Mouse (Mus musculus) layer of hippocampus, adult 11-12 months (tissue): ENCODE measurements at regions not wholly inside any gene's neighbourhood (a gene's known extent, or its start where the extent isn't known, plus 50 kb on each side); places are given as distances from the start of the nearest gene placed in this dataset.
"Not testable (repeated sequence)": the region's sequence is repeated elsewhere in the genome, so short reads cannot be mapped to it uniquely, and the experiment has no call there.

Experiments
- DNase-seq: peaks from one replicate; pipeline ENCODE4 v3.0.0; 2022; ENCODE audit warnings: low spot score

GRCm38 (mm10) chr5:42884251-42884650 is 348.7 kb upstream of the Cpeb2 start:
- no peak for DNase-seq

GRCm38 (mm10) chr5:42891890-42892289 is 341.1 kb upstream of the Cpeb2 start:
- DNase-seq = no peak

- no peak for DNase-seq
These were observed 326.8 kb upstream of the Cpeb2 start for GRCm38 (mm10) chr5:42906136-42906535.

GRCm38 (mm10) chr5:42919328-42919727 is 313.6 kb upstream of the Cpeb2 start:
- no peak for DNase-seq

- DNase-seq = no peak
These were observed 300.9 kb upstream of the Cpeb2 start for GRCm38 (mm10) chr5:42932106-42932505.

- no peak for DNase-seq
These were observed 273.6 kb upstream of the Cpeb2 start for GRCm38 (mm10) chr5:42959296-42959862.

GRCm38 (mm10) chr5:42966952-42967351 is 266.0 kb upstream of the Cpeb2 start:
- not testable (repeated sequence) for DNase-seq

GRCm38 (mm10) chr5:42969209-42969608 is 263.8 kb upstream of the Cpeb2 start:
- no peak for DNase-seq

GRCm38 (mm10) chr5:42969621-42970020 is 263.3 kb upstream of the Cpeb2 start:
- no peak for DNase-seq

- DNase-seq = no peak
These were observed 255.9 kb upstream of the Cpeb2 start for GRCm38 (mm10) chr5:42977108-42977507.

- DNase-seq = no peak
These were observed 251.9 kb upstream of the Cpeb2 start for GRCm38 (mm10) chr5:42980946-42981650.

GRCm38 (mm10) chr5:42986203-42986602 is 246.8 kb upstream of the Cpeb2 start:
- no peak for DNase-seq

- no peak for DNase-seq
These were observed 245.1 kb upstream of the Cpeb2 start for GRCm38 (mm10) chr5:42987710-42988466.

GRCm38 (mm10) chr5:42989287-42989686 is 243.7 kb upstream of the Cpeb2 start:
- no peak for DNase-seq

- DNase-seq = no peak
These were observed 208.9 kb upstream of the Cpeb2 start for GRCm38 (mm10) chr5:43024006-43024593.

GRCm38 (mm10) chr5:43031285-43031684 is 201.7 kb upstream of the Cpeb2 start:
- no peak for DNase-seq

GRCm38 (mm10) chr5:43031916-43032315 is 201.1 kb upstream of the Cpeb2 start:
- DNase-seq = no peak

- no peak for DNase-seq
These were observed 198.5 kb upstream of the Cpeb2 start for GRCm38 (mm10) chr5:43034421-43034820.

GRCm38 (mm10) chr5:43037592-43037991 is 195.4 kb upstream of the Cpeb2 start:
- DNase-seq = no peak

GRCm38 (mm10) chr5:43039525-43039924 is 193.4 kb upstream of the Cpeb2 start:
- DNase-seq = no peak

GRCm38 (mm10) chr5:43042585-43042984 is 190.4 kb upstream of the Cpeb2 start:
- DNase-seq = no peak

GRCm38 (mm10) chr5:43045860-43046259 is 187.1 kb upstream of the Cpeb2 start:
- no peak for DNase-seq

GRCm38 (mm10) chr5:43047316-43047715 is 185.7 kb upstream of the Cpeb2 start:
- DNase-seq = no peak
